Mouse (Mus musculus) frontal cortex, adult (tissue): ENCODE measurements around the gene Dhcr24.

Source experiments
- ATAC-seq: cut with Nextera tagmentation; 2 replicates; pipeline ENCODE4 v1.9.2; 2017; ENCODE audit warnings: mild to moderate bottlenecking, moderate library complexity, mixed read lengths; ENCODE audit not compliant: low TSS enrichment

Dhcr24 gene

GRCm38 (mm10) chr4:106560213-106560845, 509 bp upstream of the Dhcr24 start:
- ATAC-seq, result peak; percentile 32

- ATAC-seq, result no peak
These were observed 1.2 kb downstream of the Dhcr24 start for GRCm38 (mm10) chr4:106562006-106562405.

GRCm38 (mm10) chr4:106562837-106563790, 2.3 kb downstream of the Dhcr24 start:
- no peak for ATAC-seq

GRCm38 (mm10) chr4:106564161-106564560, 3.3 kb downstream of the Dhcr24 start:
- no peak for ATAC-seq

- no peak for ATAC-seq
These were observed 8.8 kb downstream of the Dhcr24 start for GRCm38 (mm10) chr4:106569680-106570079.

- peak; percentile 78 for ATAC-seq
These were observed 10.4 kb downstream of the Dhcr24 start for GRCm38 (mm10) chr4:106571081-106571724.

GRCm38 (mm10) chr4:106575022-106575421, 14.2 kb downstream of the Dhcr24 start:
- ATAC-seq, result no peak

- ATAC-seq, result no peak
These were observed 16.7 kb downstream of the Dhcr24 start for GRCm38 (mm10) chr4:106577511-106577910.

GRCm38 (mm10) chr4:106581176-106581864, 20.5 kb downstream of the Dhcr24 start:
- ATAC-seq, result peak; percentile 84

GRCm38 (mm10) chr4:106581865-106582204, 21.0 kb downstream of the Dhcr24 start:
- ATAC-seq, result peak; percentile 60

- no peak for ATAC-seq
These were observed 21.8 kb downstream of the Dhcr24 start for GRCm38 (mm10) chr4:106582428-106583153.

- no peak for ATAC-seq
These were observed 23.8 kb downstream of the Dhcr24 start for GRCm38 (mm10) chr4:106584665-106585064.

- no peak for ATAC-seq
These were observed 26.2 kb downstream of the Dhcr24 start for GRCm38 (mm10) chr4:106587075-106587474.

GRCm38 (mm10) chr4:106590142-106590541, 29.3 kb downstream of the Dhcr24 start:
- no peak for ATAC-seq

- ATAC-seq, result 0 out of 2 replicates have a peak, but pooled peaks have one; percentile 5
These were observed 30.0 kb downstream of the Dhcr24 start for GRCm38 (mm10) chr4:106590871-106591270.

- ATAC-seq, result no peak
These were observed 32.8 kb downstream of the Dhcr24 start for GRCm38 (mm10) chr4:106593636-106594035.

GRCm38 (mm10) chr4:106596200-106596599, 35.4 kb downstream of the Dhcr24 start:
- ATAC-seq, result no peak

GRCm38 (mm10) chr4:106597055-106597454, 36.2 kb downstream of the Dhcr24 start:
- ATAC-seq, result peak; percentile 68

GRCm38 (mm10) chr4:106597741-106598140, 36.9 kb downstream of the Dhcr24 start:
- ATAC-seq, result no peak; the same call in 1 of the 2 replicates

- ATAC-seq, result no peak
These were observed 38.6 kb downstream of the Dhcr24 start for GRCm38 (mm10) chr4:106599415-106599814.

- ATAC-seq, result no peak
These were observed 39.9 kb downstream of the Dhcr24 start for GRCm38 (mm10) chr4:106600770-106601169.
